Mouse (Mus musculus): Measurements from ENCODE around the gene Htr6.

Gene Htr6

DNA sequence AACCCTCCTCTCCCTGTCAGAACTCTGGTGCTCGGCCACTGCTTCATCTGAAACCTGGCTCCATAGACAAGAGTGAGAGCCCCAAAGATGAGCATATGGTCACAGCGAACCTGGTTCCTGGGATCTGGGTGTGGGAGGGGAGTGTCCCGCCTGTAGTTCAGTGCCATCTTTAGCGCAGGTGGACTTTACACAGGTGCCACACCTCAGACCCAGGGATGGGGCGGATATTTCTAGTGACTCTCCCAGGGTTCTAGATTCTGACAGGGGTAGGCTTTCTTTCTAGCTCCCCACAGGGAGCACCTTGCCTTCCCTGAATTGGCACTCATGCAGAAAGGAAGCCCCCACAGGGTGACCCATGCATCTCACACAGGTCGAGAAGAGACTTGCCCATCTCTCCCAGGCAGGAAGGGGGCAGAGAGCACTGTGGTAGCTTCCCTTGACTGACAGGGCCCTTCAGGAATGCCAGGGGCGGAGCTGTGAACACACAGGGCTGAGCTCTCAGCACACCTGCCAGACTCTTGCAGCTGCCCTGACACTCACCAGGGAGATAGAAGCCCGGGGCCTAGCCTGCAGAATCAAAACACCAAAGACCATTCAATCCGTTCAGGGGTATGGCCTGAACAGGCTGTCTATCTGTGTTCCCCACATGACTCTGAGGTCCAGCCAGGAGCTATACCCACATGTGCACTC is 13.8 kb upstream of the Htr6 start:
- no peak for DNase-seq (ENCODE audit: low spot score in 2 of 2)

DNA sequence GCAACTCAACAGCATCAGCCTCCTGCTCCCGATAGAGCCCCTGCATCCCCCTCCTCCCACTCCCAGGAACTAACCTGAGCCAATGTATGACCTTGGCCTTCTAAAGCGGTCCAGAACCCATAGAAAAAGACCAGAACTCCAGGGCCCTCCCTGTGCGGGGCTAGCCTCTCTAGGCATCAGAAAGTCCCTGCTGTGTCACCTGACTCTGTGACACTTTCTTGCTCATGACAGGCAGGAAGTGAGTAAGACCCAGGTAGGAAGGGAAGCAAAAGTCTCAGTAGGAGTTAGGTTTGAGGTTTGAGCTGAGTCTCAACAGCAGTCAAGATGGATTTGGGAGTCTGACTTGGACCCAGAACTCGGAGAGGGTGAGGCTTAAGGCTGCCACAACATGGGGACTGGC is 11.6 kb upstream of the Htr6 start:
- DNase-seq (ENCODE audit: low spot score in 2 of 2) = no peak

DNA sequence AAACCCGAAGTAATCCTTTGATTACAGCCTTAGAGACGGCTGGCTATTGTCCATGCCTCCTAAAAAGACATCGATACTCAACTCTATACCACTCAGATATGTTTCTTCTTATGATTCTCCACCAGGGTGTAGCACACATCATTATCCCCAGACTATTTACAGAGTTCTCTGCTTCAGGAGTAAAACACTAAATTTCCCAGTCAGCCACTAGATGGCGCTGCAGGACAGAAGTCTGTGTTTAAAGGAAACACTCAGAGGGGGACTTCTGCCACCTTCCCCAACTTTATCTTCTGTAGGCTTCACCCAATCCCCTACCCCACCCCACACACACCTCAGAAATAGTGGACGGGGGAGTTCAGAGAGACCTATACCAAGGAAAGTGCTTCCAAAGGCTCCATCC is 10.7 kb upstream of the Htr6 start:
- peak in 1 of 2 experiments; percentile 84 for DNase-seq (ENCODE audit: low spot score in 2 of 2)

DNA sequence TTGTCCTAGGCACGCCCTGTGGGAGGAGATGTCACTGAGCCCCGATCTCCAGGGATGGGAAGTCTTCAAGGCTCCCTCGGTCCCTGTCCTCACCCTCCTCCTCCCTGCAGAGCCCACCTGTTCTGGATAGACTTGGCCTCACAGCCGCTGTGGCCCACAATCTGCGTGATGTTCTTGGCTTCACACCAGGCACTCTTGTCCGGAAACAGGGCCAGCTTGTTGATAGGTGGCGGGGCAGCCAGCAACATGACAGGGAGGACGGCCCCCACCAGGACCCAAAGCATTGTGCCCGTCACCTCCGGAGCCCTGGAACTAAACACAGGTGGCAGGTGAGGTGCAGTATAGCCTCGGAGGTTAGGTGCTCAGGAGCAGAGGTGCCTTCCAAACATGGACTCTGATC is 10.0 kb upstream of the Htr6 start:
- no peak for DNase-seq (ENCODE audit: low spot score in 2 of 2)

DNA sequence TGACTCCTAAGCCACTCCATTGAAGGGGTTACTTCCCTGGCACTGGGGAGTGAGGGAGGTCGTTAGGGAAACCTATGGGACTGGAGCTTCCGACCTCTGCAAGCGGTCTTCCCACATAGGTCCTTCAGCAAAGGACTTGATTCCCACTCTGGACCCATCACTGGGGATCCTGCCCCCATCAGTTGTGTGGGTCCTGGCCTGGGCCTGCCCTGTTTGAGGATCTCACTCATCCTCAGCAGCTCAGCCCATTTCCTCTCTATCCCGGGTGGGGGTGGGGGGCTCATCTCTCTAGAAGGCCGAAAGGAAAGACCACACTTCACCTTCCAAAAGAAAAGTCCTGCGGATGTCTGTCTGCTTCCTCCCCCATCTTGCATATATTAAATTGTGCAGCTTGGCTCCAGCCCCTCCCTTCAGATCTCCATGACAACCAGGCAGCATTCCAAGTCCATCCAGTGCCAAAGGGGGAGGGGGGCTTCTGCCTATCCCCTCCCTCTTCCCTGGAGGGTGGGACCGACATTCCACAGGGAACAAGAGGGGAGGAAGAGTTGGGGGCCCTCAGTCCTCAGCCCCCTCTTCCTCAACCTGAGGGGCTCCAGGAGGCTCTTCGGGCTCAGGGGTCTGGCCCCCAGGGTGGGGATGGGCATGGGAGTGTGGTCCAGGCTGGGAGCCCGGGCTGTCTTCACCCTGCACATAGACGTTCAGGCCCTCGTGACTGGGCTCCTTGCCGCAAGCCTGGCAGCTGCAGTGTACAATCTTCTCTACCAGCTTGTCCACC is 7.6 kb upstream of the Htr6 start:
- peak in 1 of 2 experiments; percentile 37 for DNase-seq (ENCODE audit: low spot score in 2 of 2)

DNA sequence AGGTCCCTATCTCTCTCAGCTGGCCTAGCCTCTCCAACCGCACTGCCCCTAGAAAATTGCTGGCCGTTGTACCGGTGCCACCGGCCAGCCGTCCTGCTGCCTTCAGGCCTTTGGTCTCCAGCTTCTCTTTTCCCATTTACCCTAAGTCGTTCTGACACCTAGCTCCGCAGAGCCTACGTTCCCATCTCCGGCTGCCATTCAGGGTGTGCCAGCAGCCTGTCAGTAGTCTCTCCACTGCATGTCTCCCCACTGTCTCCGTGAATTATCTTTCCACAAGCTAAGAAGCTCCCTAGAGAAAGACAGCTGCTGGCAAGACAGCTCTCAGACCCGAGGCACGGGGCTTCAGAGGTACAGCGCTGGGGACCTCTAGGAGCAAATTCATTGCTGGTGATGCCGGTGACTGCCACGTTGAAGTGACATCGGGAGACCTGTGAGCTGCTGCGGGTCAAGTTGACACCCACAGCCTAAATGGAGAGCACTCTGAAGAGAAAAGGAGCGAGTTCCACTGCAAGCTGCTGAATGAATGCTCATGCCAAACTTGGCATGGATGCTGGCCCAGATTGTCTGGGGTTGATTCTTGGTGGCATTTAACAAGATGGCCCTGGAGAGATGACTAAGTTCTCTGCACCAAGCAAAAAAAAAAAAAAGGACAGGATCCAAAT is 6.0 kb upstream of the Htr6 start:
- DNase-seq (ENCODE audit: low spot score in 2 of 2) = peak in 1 of 2 experiments; percentile 58

DNA sequence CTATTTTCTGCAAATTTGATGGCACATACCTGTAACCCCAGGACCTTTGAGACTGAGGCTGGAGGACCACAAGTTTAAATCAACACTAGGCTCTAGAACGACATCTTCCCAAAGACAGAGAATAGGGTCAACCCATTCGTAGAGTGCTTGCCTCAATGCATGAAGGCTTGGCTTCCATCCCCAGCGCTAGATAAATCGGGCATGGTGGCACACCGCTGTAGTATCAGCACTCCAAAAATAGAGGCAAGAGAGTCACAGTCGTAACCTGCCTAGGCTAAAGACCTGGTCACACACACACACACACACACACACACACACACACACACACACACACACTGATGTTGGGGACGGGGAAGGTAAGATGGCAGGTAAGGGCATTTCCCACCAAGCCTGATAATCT is 4.9 kb upstream of the Htr6 start:
- no peak for DNase-seq (ENCODE audit: low spot score in 2 of 2)

DNA sequence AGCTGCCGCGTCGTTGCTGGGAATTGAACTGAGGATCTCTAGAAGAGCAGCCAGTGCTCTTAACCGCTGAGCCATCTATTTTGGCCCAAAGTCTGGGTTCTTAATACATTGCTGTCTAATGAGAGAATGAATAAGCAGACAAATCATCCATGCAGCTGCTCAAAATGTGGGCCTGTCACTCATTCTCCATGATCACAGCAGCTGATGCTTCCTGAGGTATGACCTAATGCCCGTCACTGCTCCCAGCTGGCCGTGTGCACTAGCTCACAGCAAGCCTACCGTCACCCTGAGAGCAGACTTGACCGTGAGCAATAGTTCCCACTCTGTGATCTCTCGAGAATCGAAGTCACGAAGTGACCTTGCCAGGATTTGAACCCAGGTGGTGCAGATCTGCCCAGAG is 4.1 kb upstream of the Htr6 start:
- DNase-seq (ENCODE audit: low spot score in 2 of 2) = no peak

DNA sequence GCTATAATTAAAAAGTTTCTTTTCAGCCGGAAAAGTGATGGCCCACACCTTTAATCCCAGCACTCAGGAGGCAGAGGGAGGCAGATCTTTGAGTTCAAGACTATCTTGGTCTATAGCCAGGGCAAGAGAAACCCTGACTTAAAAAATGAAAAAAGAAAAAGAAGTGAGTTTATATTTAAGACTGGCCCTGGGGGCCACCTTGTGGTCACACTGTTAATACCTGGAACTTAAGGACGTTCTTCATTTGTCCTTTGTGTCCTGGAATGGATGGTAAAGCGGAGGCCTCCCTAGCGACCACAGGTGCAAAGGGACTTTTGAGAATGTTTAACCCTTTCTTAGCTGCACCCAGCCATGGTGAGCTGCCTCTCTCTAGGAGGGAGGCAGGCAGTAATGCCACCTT is 3.4 kb upstream of the Htr6 start:
- no peak for DNase-seq (ENCODE audit: low spot score in 2 of 2)

DNA sequence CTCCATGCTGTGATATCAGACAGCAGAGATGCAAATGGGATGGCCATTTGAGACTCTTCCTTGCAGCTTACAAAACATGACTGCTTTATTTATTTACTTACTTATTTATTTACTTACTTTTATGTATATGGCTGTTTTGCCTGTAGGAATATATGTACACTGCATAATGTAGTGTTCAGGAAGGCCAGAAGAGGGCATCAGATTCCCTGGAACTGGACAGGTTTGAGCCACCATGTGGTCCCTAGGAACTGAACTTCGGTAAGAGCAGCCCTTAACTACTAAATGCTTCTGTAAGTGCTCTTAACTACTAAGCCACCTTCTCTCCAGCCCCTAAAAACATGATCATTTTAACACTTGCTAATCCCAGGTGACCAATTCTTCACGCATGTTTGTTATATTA is 2.9 kb upstream of the Htr6 start:
- no peak for DNase-seq (ENCODE audit: low spot score in 2 of 2)

DNA sequence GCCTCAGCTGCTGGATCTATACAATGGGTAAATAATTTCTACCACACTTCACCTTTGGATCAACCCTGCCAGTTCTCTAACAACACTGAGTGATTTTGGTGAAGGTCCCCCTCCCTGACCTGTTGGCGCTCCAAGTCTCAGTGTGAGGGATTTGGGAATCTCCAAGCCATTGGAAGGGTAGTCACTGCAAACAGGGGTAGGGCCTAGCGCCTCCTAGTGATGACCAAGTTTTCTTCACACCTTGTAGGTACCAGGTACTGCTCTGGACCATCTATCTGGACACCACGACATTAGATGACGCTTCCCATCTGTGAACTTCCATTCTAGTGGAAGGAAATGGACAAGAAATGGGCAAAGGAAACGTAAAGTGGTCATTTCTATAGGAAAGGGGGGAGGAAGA is 545 bp upstream of the Htr6 start:
- no peak for DNase-seq (ENCODE audit: low spot score in 2 of 2)

DNA sequence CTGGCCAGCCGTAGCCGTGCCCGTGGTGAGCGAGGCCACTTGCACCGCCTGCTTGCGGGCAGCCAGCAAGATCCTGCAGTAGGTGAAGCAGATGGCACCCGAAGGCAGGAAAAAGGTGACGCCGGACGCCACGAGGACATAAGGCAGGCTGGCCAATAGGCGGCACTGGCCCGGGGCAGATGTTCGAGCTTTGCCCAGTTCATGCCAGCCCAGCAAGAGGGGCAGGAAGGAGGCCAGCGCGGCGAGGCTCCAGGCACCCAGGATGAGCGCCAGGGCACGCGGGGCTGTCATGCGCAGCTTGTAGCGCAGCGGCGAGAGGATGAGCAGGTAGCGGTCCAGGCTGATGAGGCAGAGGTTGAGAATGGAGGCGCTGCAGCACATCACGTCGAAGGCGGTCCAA is 1.3 kb downstream of the Htr6 start:
- DNase-seq (ENCODE audit: low spot score in 2 of 2) = no peak

DNA sequence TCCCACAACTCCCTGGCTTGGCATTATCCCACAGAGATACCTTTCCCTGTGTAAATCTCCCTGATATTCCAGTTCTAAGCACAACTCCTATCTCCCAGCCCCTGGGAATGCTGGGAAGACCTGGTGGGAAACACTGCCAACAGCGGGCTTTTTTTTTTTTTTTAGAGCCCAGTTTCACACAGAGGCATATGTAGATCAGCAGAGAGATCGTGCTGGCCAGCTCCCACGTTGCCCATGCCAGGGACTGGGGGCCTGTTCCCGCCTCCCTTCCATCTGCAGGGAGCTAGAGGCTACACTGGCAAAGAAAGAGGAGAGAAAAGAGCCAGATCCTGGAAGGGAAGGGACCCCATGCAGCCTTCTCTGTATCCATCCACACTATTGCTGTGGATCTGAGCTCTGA is 7.1 kb downstream of the Htr6 start:
- DNase-seq (ENCODE audit: low spot score in 2 of 2) = peak in 1 of 2 experiments; percentile 82

DNA sequence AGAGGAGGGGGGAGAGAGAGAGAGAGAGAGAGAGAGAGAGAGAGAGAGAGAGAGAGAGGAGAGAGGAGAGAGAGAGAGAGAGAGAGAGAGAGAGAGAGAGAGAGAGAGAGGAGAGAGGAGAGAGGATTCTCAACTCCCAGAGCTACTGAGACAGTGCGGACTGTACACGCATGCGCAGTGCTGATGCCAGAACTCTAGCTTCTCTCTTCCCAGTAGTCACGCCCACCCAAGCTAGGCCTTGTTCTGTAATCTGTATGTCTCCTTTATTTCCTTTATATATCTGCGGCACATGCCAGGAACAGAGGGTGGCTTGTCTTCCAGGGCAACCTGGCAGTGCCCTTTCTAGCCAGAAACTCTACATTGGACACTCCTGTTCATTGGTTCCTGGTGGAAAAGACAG is 10.5 kb downstream of the Htr6 start:
- peak in 1 of 2 experiments; percentile 34 for DNase-seq (ENCODE audit: low spot score in 2 of 2)

DNA sequence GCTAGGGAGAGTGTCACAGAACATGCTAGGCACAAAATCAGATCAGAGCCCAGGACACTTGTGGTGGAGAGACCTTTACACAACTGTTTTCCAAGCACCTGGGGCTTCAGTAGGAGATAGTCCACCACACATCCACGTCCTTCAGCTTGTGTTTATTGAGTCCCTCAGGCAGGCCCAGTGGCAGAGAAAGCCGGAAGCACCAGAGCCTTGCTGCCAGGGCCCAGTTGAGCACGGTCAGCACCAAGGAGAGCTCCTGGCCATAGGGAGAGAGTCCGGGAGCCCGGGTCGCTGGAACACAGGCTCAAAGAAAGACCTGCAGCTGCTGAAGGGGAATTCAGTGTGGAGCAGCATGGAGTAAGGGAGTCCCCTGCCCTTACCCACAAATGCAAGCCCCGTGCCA is 15.8 kb downstream of the Htr6 start:
- DNase-seq (ENCODE audit: low spot score in 2 of 2) = no peak

DNA sequence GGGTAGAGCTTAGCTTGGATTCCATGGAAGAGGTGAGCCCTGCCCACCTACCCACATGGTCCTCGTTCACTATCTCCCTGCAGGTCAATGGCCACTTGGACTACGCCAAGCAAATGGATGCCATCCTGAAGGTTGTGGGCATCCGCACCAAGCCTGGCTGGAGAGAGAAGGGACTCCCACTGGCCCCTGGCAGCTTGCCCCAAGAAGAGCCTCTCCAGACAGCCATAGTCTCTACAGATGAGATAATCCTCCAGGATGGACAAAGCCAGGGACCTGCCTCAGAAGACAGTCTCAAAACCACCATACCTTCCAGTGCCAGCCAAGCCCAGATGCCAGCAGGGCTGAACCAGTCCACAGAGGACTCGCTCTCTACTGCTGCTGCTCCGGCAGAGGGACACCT is 17.3 kb downstream of the Htr6 start:
- no peak for DNase-seq (ENCODE audit: low spot score in 2 of 2)

DNA sequence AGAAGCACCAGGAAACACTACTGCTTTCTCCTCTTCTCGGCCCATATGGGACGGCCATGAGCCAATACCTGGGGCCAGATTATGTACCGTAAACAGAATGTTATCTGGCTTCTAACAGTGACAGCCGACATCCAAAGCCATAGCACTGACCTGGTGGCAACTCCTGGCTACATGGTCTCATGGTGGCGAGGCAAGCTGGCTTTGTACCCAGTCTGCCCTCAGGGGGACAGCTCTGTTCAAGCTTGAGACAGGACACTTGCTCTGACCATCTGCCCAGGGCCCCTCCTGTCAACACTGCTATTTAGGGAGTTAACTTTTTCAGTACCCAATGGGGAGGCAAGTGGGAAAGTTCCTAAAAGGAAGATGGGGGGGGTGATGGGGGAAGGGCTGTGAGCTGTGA is 18.1 kb downstream of the Htr6 start:
- no peak for DNase-seq (ENCODE audit: low spot score in 2 of 2)

DNA sequence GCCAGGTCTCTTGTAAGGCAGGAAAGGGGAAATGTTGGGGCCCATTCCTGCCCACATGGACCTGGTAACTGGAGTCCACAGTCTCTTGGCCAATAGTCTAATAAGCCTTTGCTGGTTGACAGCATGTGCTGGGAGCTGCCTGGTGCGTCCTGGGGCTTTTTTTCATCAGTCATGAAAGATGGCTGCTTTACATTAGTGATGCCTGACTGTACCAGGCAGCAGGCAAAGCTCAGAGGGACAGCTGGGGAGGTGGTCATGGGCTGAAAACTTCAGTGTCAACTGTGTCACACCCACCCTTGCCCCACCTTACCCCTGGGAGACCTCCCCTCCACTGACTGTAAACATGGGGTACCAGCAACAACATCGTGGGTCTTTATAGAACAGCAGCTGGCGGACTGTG is 19.6 kb downstream of the Htr6 start:
- DNase-seq (ENCODE audit: low spot score in 2 of 2) = no peak

DNA sequence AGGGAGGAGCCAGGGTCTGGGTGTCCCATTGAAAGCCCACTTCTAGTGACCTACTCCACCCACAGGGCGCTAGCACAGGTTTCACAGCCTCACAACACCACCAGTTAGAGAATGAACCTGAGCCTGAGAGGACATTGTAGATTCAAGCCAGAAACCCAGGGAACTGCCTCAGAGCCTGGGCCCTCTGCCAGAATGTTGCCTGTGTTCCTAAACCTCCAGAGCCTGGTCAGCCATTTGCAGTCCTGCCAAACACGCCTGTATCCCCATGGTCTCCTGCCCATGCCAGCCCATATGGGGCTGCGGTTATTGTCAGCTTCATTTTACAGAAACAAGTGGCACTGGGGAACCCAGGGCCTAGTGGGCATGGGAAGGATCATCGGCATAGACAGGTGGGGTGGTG is 20.0 kb downstream of the Htr6 start:
- no peak for DNase-seq (ENCODE audit: low spot score in 2 of 2)

DNA sequence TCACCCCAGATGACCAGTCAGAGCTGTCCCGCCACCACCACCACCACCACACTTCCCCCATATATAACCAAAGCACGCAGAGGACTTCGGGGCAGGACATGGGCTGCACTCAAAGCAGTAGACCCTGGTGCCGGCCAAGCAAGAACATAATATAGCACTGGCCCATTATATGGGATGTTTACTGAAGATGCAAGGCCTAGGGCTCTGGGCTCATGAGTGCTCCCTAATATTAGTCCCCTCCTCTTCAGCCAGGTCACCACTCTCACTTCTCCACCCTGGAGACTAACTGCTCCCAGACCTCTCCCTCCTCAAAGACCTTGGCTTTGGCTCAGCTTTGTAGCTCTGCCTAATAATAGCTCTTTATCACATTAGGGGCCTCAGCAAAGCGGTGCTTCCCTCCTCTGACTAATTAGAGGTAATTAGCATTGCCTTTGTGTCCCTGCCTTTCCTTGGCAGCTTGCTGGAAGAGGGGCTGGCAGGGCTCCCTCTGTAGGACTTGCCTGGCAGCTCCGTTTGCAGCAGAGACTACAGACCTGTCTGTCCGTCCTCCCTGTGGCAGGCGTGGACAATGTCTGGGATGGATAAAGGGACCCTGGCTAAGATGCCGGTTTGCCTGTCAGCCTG is 21.0 kb downstream of the Htr6 start:
- peak; percentile 57 to 59 for DNase-seq (ENCODE audit: low spot score in 2 of 2)

DNA sequence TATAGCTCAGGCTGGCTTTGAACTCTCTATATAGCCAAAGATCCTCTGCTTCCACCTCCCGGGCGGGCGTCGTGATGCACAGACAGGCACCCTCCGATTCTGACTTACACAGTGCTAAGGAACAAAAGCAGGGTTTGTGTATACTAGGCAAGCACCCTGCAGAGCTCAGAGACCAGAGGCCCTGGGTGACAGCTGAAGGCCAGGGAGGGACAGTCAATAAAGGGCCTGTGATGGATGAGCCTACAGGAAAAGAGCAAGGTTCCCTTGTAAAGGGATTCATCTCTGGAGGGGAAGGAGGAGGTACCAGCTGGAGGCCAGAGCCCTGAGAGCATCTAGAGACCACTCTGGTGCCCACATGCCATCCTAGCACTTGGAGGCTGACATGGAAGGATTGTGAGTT is 22.0 kb downstream of the Htr6 start:
- DNase-seq (ENCODE audit: low spot score in 2 of 2) = no peak

DNA sequence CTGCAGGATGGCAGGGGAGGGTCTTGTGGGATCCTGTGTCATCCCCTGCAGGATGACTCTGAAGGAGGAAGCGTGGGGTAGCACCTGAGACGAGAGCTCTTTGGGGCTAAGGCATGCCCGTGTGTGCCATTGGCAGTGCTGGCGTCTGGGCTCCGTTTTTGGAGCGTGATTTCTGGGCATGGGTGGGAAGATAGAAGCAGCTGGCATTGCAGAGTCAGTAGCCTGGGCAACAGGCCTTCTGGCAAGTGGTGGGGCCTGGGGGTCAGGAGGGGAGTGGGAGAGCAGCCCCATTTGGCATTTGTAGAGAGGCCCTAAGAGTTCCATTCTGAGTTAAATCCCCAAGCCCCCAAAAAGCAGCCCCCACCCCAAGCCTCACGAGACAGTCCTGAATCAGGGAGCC is 22.6 kb downstream of the Htr6 start:
- DNase-seq (ENCODE audit: low spot score in 2 of 2) = no peak

DNA sequence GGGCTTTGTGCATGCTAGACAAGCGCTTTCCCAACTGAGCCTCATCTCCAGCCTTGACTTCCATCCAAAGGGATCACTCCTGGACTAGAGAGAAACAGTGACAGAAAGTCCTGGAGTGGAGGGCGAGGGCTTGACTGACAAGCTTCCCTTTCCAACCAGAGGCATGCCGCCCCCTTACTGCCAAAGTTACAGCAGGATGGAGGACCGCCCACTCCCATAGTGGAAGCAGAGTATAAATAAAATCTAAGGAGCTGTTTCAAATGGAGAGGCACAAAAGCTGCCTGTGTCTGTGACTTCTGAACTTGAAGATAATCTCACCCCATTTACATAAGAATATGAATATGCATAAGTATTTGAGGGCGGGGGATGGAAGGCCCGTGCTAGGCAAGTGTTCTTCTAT is 26.9 kb downstream of the Htr6 start:
- peak in 1 of 2 experiments; percentile 68 for DNase-seq (ENCODE audit: low spot score in 2 of 2)

Data from left cerebral cortex, adult 9 months (tissue).